Mouse (Mus musculus): ENCODE measurements around the gene Tekt3. TPM values are rescaled to one million over a fixed set of nuclear protein-coding genes. Genes with fewer than 3 reads are reported as not detected.

Tekt3 gene
- polyA plus RNA-seq (2015; fragmentation: Nextera tagmentation; extraction: Ambion mirVana), result 0.07 TPM in 1 of 2 replicates, not detected in the other

DNA sequence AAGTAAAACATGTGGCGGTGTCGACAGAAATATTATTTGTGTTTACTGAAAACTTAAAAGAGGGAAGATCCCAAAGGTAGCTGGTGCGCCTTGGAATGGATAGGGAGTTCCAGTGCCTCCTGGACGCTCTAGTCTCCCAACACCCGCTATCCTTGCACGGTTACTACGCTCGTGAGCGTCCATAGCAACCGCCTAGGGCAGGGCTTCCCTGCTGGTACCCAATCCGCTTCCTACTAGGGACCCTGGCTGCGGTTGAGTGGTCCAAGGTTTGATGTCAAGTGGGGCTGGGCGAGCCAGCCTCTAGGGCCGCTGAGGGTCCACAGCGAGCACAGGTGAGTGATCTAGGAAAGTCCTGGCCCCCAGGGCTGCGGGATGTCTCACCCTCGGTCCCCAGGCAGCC lies at the start of gene Tekt3:
Gene Tekt3, plus strand, starts transcription at position 209 of the 400 bp plus-strand sequence.

DNA sequence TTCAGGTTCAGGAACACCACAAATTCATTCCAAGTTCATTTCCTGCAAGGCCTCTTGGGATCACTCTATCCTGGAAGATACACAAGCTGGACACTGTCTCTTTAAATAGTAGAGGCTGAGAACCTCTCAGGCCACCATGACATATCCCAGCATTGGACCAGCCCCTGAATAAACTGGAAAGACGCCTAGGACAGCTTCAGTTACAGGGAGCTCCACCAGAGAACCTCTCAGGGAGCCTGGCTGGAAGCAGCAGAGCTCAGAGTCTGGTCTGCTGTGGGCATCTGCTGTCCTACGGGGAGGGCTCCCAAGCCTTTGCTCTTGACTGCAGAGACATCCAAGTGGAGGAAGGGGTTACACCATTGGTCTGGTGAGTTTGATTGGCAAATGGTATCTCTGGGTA lies 67.3 kb downstream of the Tekt3 start, which contains the start of gene Pmp22:
Gene Pmp22, plus strand, starts transcription at position 199 of the 400 bp plus-strand sequence.

Other genes with a start within 250 kb of the Tekt3 start
- gene Trim16, start 241.4 kb upstream of the Tekt3 start, polyA plus RNA-seq (2015; fragmentation: Nextera tagmentation; extraction: Ambion mirVana), result 6.3 and 6.9 TPM in 2 replicates
- gene Fbxw10, start 214.6 kb upstream of the Tekt3 start, polyA plus RNA-seq (2015; fragmentation: Nextera tagmentation; extraction: Ambion mirVana), result 0.57 and 0.65 TPM in 2 replicates
- 89.6 and 109 TPM in 2 replicates for gene Tvp23b, start 182.2 kb upstream of the Tekt3 start, polyA plus RNA-seq (2015; fragmentation: Nextera tagmentation; extraction: Ambion mirVana)
- gene Cdrt4, start 110.5 kb upstream of the Tekt3 start, polyA plus RNA-seq (2015; fragmentation: Nextera tagmentation; extraction: Ambion mirVana), result 0.51 and 0.60 TPM in 2 replicates
- 202 and 253 TPM in 2 replicates for gene Pmp22, start 67.3 kb downstream of the Tekt3 start, polyA plus RNA-seq (2015; fragmentation: Nextera tagmentation; extraction: Ambion mirVana)

All from adrenal gland, postnatal 0 days (tissue).